Mouse (Mus musculus): ENCODE measurements at regions not wholly inside any gene's neighbourhood (a gene's known extent, or its start where the extent isn't known, plus 50 kb on each side); places are given as distances from the start of the nearest gene placed in this dataset.

GRCm38 (mm10) chr3:51132736-51133135 is 91.5 kb upstream of the Noct start:
- DNase-seq (ENCODE audit: low spot score) = no peak
- Histone ChIP-seq H3K9ac (ENCODE audit: low read depth, low read length) (no peak overlapping the region), H3K4me1 (replicated peaks; ENCODE audit: insufficient read depth, low read length) (no peaks in the 10 kb centered on the region), H3K9me3 (replicated peaks; ENCODE audit: low read length) (no peaks in the 10 kb centered on the region), H3K4me3 (replicated peaks; ENCODE audit: low read depth, low read length) (no peak overlapping the region), H3K4me2 (ENCODE audit: low read length) (no peak overlapping the region), H3K27ac (no peak overlapping the region), H3K27me3 (ENCODE audit: insufficient read depth, low read length) (no peaks in the 10 kb centered on the region), H3K36me3 (ENCODE audit: insufficient read depth, low read length) (no peaks in the 10 kb centered on the region)
- no peak for TF ChIP-seq CTCF (IDR thresholded peaks at IDR 0.05; ENCODE audit: low read depth)
- ATAC-seq (replicated peaks; ENCODE audit: low FRiP score, low read depth) = no peak
- 82% methylated on average over 5 of the region's 5 CpGs for WGBS

DNA sequence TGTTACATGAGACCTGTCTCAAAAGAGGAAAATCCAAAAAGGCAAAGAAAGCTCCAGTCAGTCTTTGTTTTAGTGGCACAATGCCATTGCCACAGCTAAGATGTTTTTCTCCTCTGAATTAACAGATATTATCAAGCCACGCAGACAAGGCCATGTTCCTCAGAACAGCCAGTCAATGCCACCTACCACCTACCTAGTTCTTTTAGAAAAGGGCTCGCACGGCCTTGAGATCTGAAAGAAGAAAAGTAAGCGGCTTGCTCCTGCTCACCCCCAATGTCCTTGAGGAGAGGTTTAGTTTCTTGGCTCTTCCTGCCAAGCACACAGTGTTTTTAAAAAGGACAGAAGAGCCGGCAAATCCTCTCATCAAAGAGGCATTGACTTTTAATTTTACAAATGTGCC is 88.7 kb upstream of the Noct start:
- WGBS = 79% methylated on average over 5 of the region's 5 CpGs
- ATAC-seq (replicated peaks; ENCODE audit: low FRiP score, low read depth) = no peak
- Histone ChIP-seq H3K4me1 (replicated peaks; ENCODE audit: insufficient read depth, low read length) (no peaks in the 10 kb centered on the region), H3K36me3 (ENCODE audit: insufficient read depth, low read length) (no peaks in the 10 kb centered on the region), H3K9me3 (replicated peaks; ENCODE audit: low read length) (no peaks in the 10 kb centered on the region), H3K27me3 (ENCODE audit: insufficient read depth, low read length) (no peaks in the 10 kb centered on the region), H3K4me2 (ENCODE audit: low read length) (no peak overlapping the region), H3K4me3 (replicated peaks; ENCODE audit: low read depth, low read length) (no peak overlapping the region), H3K9ac (ENCODE audit: low read depth, low read length) (no peak overlapping the region), H3K27ac (no peak overlapping the region)
- no peak for DNase-seq (ENCODE audit: low spot score)
- TF ChIP-seq CTCF (IDR thresholded peaks at IDR 0.05; ENCODE audit: low read depth) = no peak

DNA sequence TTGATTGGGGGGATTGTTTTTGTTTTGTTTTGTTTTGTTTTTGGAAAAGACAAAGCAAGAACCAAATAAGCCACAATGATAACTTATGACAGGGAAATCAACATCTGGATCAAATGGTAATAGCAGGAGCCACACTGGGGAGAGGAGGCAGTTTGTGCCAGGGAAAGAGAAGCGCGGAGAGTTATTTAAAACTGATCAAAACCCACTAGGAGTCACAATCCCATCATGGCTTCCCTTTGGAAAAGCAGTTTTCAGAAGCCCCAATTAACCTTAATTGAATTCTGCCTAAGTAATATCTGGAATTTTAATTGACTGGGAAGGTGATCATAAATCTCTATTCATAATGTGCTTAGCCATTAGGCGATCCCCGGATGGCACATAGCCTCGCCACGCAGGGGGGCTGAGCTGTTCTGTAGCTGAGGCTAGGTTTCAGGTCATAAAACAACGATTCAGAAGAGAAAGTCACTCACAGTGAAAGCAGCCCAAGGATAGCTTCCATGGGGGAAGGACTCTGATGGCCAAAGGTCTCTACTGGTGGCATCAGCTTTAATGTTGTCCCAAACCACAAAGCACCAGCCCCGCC is 86.4 kb upstream of the Noct start:
- DNase-seq (ENCODE audit: low spot score) (no peak), ATAC-seq (replicated peaks; ENCODE audit: low FRiP score, low read depth) (no peak)
- no peaks in the 10 kb centered on the region for H3K4me1 ChIP-seq (replicated peaks; ENCODE audit: insufficient read depth, low read length)
- no peak overlapping the region for H3K9ac ChIP-seq (ENCODE audit: low read depth, low read length)
- TF ChIP-seq CTCF (IDR thresholded peaks at IDR 0.05; ENCODE audit: low read depth) = no peak
- H3K36me3 ChIP-seq (ENCODE audit: insufficient read depth, low read length) = no peaks in the 10 kb centered on the region
- H3K4me3 ChIP-seq (replicated peaks; ENCODE audit: low read depth, low read length) = no peak overlapping the region
- no peaks in the 10 kb centered on the region for H3K27me3 ChIP-seq (ENCODE audit: insufficient read depth, low read length)
- no peak overlapping the region for H3K4me2 ChIP-seq (ENCODE audit: low read length)
- 75% methylated on average over 8 of the region's 8 CpGs for WGBS
- no peak overlapping the region for H3K27ac ChIP-seq
- H3K9me3 ChIP-seq (replicated peaks; ENCODE audit: low read length) = no peaks in the 10 kb centered on the region

DNA sequence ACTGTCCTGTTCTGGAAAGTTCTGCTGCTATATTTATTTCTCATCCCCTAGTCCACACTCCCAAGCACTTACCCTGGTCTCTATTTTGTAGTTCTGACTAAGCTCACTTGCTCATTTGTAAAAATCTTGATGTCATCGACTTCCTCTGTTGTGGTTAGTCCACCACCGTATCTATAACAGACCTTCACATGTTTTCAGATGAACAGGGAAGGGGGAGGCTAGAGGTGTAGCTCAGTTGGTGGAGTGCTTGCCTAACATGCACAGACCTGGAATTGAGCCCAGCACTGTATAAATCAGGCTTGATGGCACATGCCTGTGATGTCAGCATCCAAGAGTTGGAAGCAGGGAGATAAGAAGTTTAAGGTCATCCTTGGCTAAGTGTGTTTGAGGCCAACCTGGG is 78.3 kb upstream of the Noct start:
- WGBS = 62% methylated on average over 2 of the region's 2 CpGs
- Histone ChIP-seq H3K9me3 (replicated peaks; ENCODE audit: low read length) (no peaks in the 10 kb centered on the region), H3K9ac (ENCODE audit: low read depth, low read length) (no peak overlapping the region), H3K4me3 (replicated peaks; ENCODE audit: low read depth, low read length) (no peak overlapping the region), H3K4me1 (replicated peaks; ENCODE audit: insufficient read depth, low read length) (no peaks in the 10 kb centered on the region), H3K27ac (no peak overlapping the region), H3K36me3 (ENCODE audit: insufficient read depth, low read length) (no peaks in the 10 kb centered on the region), H3K27me3 (ENCODE audit: insufficient read depth, low read length) (no peaks in the 10 kb centered on the region), H3K4me2 (ENCODE audit: low read length) (no peak overlapping the region)
- no peak for TF ChIP-seq CTCF (IDR thresholded peaks at IDR 0.05; ENCODE audit: low read depth)
- no peak for ATAC-seq (replicated peaks; ENCODE audit: low FRiP score, low read depth)
- no peak for DNase-seq (ENCODE audit: low spot score)

DNA sequence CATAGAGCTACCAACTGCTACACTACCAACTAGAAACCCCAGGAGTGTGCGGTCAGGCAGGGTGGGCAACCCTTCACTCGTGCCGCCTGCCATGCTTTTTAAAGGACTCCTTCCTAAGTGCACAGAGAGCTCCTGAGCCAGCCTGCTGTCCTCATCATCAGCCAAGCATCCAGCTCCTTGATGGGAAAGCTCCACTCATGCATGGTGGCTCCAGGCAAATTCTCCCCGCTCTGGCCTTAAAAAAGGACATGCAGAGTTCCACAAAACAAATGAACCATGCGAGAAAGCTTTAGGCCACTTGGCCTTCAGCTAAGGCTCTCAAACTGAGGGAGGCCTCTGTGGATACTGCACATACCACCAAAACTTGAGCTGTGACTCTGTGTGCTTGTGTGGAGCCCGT is 74.2 kb upstream of the Noct start:
- no peaks in the 10 kb centered on the region for H3K36me3 ChIP-seq (ENCODE audit: insufficient read depth, low read length)
- ATAC-seq (replicated peaks; ENCODE audit: low FRiP score, low read depth) (peak; percentile 64), DNase-seq (ENCODE audit: low spot score) (peak; percentile 76)
- no peaks in the 10 kb centered on the region for H3K27me3 ChIP-seq (ENCODE audit: insufficient read depth, low read length)
- 53% methylated on average over 6 of the region's 6 CpGs for WGBS
- H3K9ac ChIP-seq (ENCODE audit: low read depth, low read length) = no peak overlapping the region
- no peak overlapping the region for H3K4me2 ChIP-seq (ENCODE audit: low read length)
- H3K27ac ChIP-seq = no peak overlapping the region
- H3K4me3 ChIP-seq (replicated peaks; ENCODE audit: low read depth, low read length) = no peak overlapping the region
- TF ChIP-seq CTCF (IDR thresholded peaks at IDR 0.05; ENCODE audit: low read depth) = no peak
- H3K9me3 ChIP-seq (replicated peaks; ENCODE audit: low read length) = no peaks in the 10 kb centered on the region
- no peaks in the 10 kb centered on the region for H3K4me1 ChIP-seq (replicated peaks; ENCODE audit: insufficient read depth, low read length)

DNA sequence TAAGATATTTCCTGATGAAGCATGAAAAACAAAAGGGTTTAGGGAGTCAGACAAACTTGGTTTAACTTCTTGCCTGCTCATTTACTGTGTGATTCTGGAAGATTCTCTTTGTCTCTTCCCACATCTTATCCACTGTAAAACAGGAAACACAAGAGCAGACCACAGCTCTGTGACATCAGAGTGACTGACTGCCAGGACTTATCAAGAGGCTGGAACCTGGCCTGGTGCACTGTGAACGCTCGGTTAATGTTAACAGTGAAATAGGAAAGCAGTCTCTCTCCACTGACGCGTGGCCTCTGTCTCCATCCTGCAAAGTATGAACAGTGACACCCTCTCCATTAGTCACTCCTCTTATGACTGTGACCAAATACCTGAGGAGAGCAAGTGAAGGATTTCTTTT is 73.1 kb upstream of the Noct start:
- Histone ChIP-seq H3K4me1 (replicated peaks; ENCODE audit: insufficient read depth, low read length) (no peaks in the 10 kb centered on the region), H3K36me3 (ENCODE audit: insufficient read depth, low read length) (no peaks in the 10 kb centered on the region), H3K9me3 (replicated peaks; ENCODE audit: low read length) (no peaks in the 10 kb centered on the region), H3K4me2 (ENCODE audit: low read length) (no peak overlapping the region), H3K27me3 (ENCODE audit: insufficient read depth, low read length) (no peaks in the 10 kb centered on the region), H3K27ac (no peak overlapping the region), H3K9ac (ENCODE audit: low read depth, low read length) (no peak overlapping the region), H3K4me3 (replicated peaks; ENCODE audit: low read depth, low read length) (no peak overlapping the region)
- WGBS = 54% methylated on average over 4 of the region's 4 CpGs
- no peak for DNase-seq (ENCODE audit: low spot score)
- no peak for TF ChIP-seq CTCF (IDR thresholded peaks at IDR 0.05; ENCODE audit: low read depth)
- ATAC-seq (replicated peaks; ENCODE audit: low FRiP score, low read depth) = no peak

GRCm38 (mm10) chr3:51155621-51156020 is 68.6 kb upstream of the Noct start:
- H3K9me3 ChIP-seq (replicated peaks; ENCODE audit: low read length) = no peaks in the 10 kb centered on the region
- WGBS = 33% methylated on average over 4 of the region's 4 CpGs

More at GRCm38 (mm10) chr3:51155621-51156020, 68.6 kb upstream of the Noct start:
- Histone ChIP-seq H3K27ac (no peak overlapping the region), H3K36me3 (ENCODE audit: insufficient read depth, low read length) (no peaks in the 10 kb centered on the region), H3K4me2 (ENCODE audit: low read length) (no peak overlapping the region), H3K27me3 (ENCODE audit: insufficient read depth, low read length) (no peaks in the 10 kb centered on the region), H3K4me3 (replicated peaks; ENCODE audit: low read depth, low read length) (no peak overlapping the region), H3K9ac (ENCODE audit: low read depth, low read length) (no peak overlapping the region), H3K4me1 (replicated peaks; ENCODE audit: insufficient read depth, low read length) (no peaks in the 10 kb centered on the region)
- TF ChIP-seq CTCF (IDR thresholded peaks at IDR 0.05; ENCODE audit: low read depth) = no peak
- DNase-seq (ENCODE audit: low spot score) (no peak), ATAC-seq (replicated peaks; ENCODE audit: low FRiP score, low read depth) (no peak)
